ENCODE assay signal across 16 mouse cellular contexts in genomic region chr13:28673622-28674021, GRCm38 (mm10).
"Had no signal": no experiment of that assay in that cellular context is flagged by ENCODE, and none has a peak within 500 bp of the region (broad histone marks: within the 10 kb centered on the region; RNA-seq: fewer than 3 reads in every experiment).

No protein-coding gene starts in this region.

- H3K9ac ChIP-seq: liver, embryonic 13.5 days; liver, postnatal 0 days; lung, embryonic 15.5 days; midbrain, embryonic 15.5 days; stomach, embryonic 15.5 days had no signal

- H3K4me1 ChIP-seq: stomach, embryonic 15.5 days had no signal

- H3K27ac ChIP-seq: layer of hippocampus, adult 2 months; liver, embryonic 13.5 days; lung, embryonic 15.5 days; macrophage; midbrain, embryonic 15.5 days; stomach, embryonic 15.5 days had no signal

- ATAC-seq: liver, postnatal 0 days; midbrain, embryonic 15.5 days had no signal

- H3K4me2 ChIP-seq: liver, embryonic 13.5 days; lung, embryonic 15.5 days; midbrain, embryonic 11.5 days; midbrain, embryonic 15.5 days; stomach, embryonic 15.5 days had no signal

- H3K27me3 ChIP-seq: liver, embryonic 13.5 days; lung, embryonic 15.5 days; megakaryocyte, embryonic 14.5 days; midbrain, embryonic 15.5 days; stomach, embryonic 15.5 days had no signal

- H3K36me3 ChIP-seq: liver, embryonic 13.5 days; lung, embryonic 15.5 days; midbrain, embryonic 15.5 days; stomach, embryonic 15.5 days had no signal

- H3K4me3 ChIP-seq: layer of hippocampus, adult 2 months; liver, embryonic 13.5 days; lung, embryonic 15.5 days; megakaryocyte, embryonic 14.5 days; midbrain, embryonic 15.5 days; stomach, embryonic 15.5 days had no signal

- DNase-seq: kidney, postnatal 10 days; kidney, postnatal 4 days; liver; liver, embryonic 13.5 days; liver, postnatal 0 days; lung, postnatal 14 days; right cerebral cortex, postnatal 14 days; thymus, adult 2 months; thymus, postnatal 25 days had no signal

- H3K9me3 ChIP-seq: liver, embryonic 13.5 days; lung, embryonic 15.5 days; megakaryocyte, embryonic 14.5 days; midbrain, embryonic 15.5 days; stomach, embryonic 15.5 days had no signal
